Mouse (Mus musculus) ovary, adult 2 months (tissue): ENCODE results near the gene Gm14305. TPM values are rescaled to one million over a fixed set of nuclear protein-coding genes. Genes with fewer than 3 reads are reported as not detected.

Source experiments
- polyA plus RNA-seq: library from polyadenylated mRNA; depleted of rRNA; stranded (reverse); fragments of >200 nt; gene quantifications from 2 replicates; pipeline ENCODE4 v1.2.3, GENCODE M21; 2012; rRNA removed

The Gm14305 gene
- 1.3 and 1.6 TPM in 2 replicates for polyA plus RNA-seq

DNA sequence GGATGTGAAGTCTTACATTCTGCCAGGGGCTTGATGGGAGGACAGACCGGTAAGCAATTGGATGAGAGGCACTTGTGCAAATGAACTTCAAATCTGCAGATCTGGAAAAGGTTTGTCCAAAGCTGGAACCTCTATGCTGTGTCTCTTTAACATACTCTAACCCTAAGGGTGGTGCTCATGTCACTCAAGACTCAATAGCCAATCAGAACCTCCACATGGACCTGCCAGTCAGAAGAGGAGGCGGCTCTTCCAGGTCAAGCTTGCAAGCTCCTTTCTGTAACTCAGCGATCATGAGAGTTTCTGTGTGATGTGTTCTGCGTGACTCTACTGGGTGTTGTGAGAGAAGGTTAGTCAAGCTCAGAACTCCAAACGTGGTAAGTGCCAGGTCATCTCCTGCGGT, at the start of gene Gm14305:
TSS of gene Gm14305 (plus strand) at position 278 of the 400 bp plus-strand sequence.

DNA sequence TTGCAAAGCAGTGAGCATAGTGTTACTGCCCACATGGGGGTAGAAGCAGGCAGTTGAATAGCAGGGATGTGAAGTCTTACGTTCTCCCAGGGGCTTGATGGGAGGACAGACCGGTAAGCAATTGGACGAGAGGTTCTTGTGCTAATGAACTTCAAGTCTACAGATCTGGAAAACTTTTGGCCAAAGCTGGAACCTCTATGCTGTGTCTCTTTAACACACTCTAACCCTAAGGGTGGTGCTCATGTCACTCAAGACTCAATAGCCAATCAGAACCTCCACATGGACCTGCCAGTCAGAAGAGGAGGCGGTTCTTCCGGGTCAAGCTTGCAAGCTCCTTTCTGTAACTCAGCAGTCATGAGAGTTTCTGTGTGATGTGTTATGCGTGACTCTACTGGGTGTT, 37.9 kb upstream of the Gm14305 start, which contains the start of gene Zfp973:
TSS of gene Zfp973 (plus strand) at position 301 of the 400 bp plus-strand sequence.

Other genes with a start within 250 kb of the Gm14305 start
- gene Gm14434, start 221.5 kb upstream of the Gm14305 start, polyA plus RNA-seq: 1.4 and 1.9 TPM in 2 replicates
- gene Zfp967, start 187.3 kb upstream of the Gm14305 start, polyA plus RNA-seq: not detected in 2 replicates
- 0.96 and 2.3 TPM in 2 replicates for gene Gm14308, start 72.0 kb upstream of the Gm14305 start, polyA plus RNA-seq
- 1.3 and 2.1 TPM in 2 replicates for gene Zfp973, start 37.8 kb upstream of the Gm14305 start, polyA plus RNA-seq
- gene Gm14295, start 90.3 kb downstream of the Gm14305 start, polyA plus RNA-seq: 1.3 and 1.6 TPM in 2 replicates
- not detected in 2 replicates for gene Gm14408, start 122.8 kb downstream of the Gm14305 start, polyA plus RNA-seq
- gene Gm14296, start 219.5 kb downstream of the Gm14305 start, polyA plus RNA-seq: 0.77 and 1.4 TPM in 2 replicates